10 mouse cellular contexts compared by ENCODE assay signal in the genomic region with DNA sequence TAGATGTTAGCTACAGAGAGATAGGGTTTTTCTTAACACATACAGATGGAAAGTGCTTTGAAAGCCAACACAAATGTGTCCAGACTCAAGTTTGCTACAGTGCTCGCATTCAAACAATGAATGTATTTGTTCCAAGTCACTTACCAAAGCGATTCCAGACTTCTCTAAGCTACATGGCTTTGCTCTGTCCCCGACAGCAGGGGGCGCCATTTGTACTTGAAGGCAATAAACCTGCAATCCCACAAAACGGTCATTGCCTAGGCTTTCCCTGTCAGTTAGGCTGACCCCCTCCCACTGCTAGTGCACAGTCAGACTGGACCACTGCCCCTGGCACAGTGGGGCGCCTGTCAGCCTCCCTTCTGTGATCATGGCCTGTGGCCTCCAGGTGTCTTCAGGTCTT. TPM values are rescaled to one million over a fixed set of nuclear protein-coding genes. Genes with fewer than 3 reads are reported as not detected.
DNase-seq lines count a peak whose midpoint lies in the region; ATAC-seq and TF ChIP-seq lines count a peak whose summit lies in the region.
"Had no signal": no experiment of that assay in that cellular context is flagged by ENCODE, and none has a peak within 500 bp of the region (broad histone marks: within the 10 kb centered on the region; RNA-seq: fewer than 3 reads in every experiment).

No protein-coding gene starts in this region.

- H3K4me3 ChIP-seq in forebrain, postnatal 0 days (ENCODE audit: low read depth, low read length): no peak overlapping the region
- no peak overlapping the region for H3K4me3 ChIP-seq in forebrain, embryonic 13.5 days
- no peak overlapping the region for H3K4me3 ChIP-seq in olfactory bulb, adult 2 months (ENCODE audit: insufficient read depth, low read depth, low read length)
- H3K4me3 ChIP-seq: embryonic facial prominence, embryonic 12.5 days; limb, embryonic 12.5 days had no signal

- TF ChIP-seq POLR2A in olfactory bulb, adult 2 months (IDR thresholded peaks at IDR 0.05; ENCODE audit: insufficient read depth, low read depth, low read length): no peak

- no peak overlapping the region for H3K9ac ChIP-seq in forebrain, postnatal 0 days
- no peak overlapping the region for H3K9ac ChIP-seq in forebrain, embryonic 13.5 days
- H3K9ac ChIP-seq: embryonic facial prominence, embryonic 12.5 days; limb, embryonic 12.5 days had no signal

- no peaks in the 10 kb centered on the region for H3K27me3 ChIP-seq in forebrain, postnatal 0 days (ENCODE audit: insufficient read depth, low read length)
- peaks cover under 1% of the 10 kb centered on the region; the same call in 1 of the 2 replicates for H3K27me3 ChIP-seq in forebrain, embryonic 13.5 days
- H3K27me3 ChIP-seq: embryonic facial prominence, embryonic 12.5 days; limb, embryonic 12.5 days had no signal

- no peaks in the 10 kb centered on the region for H3K9me3 ChIP-seq in forebrain, postnatal 0 days (ENCODE audit: low read length)
- H3K9me3 ChIP-seq in forebrain, embryonic 13.5 days (replicated peaks): no peaks in the 10 kb centered on the region
- H3K9me3 ChIP-seq: embryonic facial prominence, embryonic 12.5 days; limb, embryonic 12.5 days had no signal

- ATAC-seq in forebrain, postnatal 0 days: no peak
- no peak for ATAC-seq in forebrain, embryonic 13.5 days

- DNase-seq in forebrain, postnatal 0 days: peak; percentile 13
- peak; percentile 21 for DNase-seq in right cerebral cortex, adult 18-20 months
- no peak for DNase-seq in right cerebral cortex, postnatal 25 days
- DNase-seq in embryo, embryonic 10 days (ENCODE audit: low spot score): peak; percentile 69
- peak; percentile 16 to 25 for DNase-seq in layer of hippocampus, postnatal 36 days
- no peak for DNase-seq in yolk sac, embryonic 10.5 days (ENCODE audit: low spot score)

- no peak overlapping the region for H3K27ac ChIP-seq in forebrain, postnatal 0 days (ENCODE audit: low read depth, low read length)
- no peak overlapping the region for H3K27ac ChIP-seq in forebrain, embryonic 13.5 days
- no peak overlapping the region for H3K27ac ChIP-seq in olfactory bulb, adult 2 months (ENCODE audit: insufficient read depth, low read depth, low read length)
- H3K27ac ChIP-seq: embryonic facial prominence, embryonic 12.5 days; limb, embryonic 12.5 days had no signal

- peaks cover 46% of the 10 kb centered on the region for H3K36me3 ChIP-seq in forebrain, postnatal 0 days (ENCODE audit: insufficient read depth)
- H3K36me3 ChIP-seq in forebrain, embryonic 13.5 days (ENCODE audit: poor library complexity, severe bottlenecking): peaks cover 51% of the 10 kb centered on the region

- WGBS in forebrain, postnatal 0 days: 29% methylated on average over 6 of the region's 6 CpGs
- WGBS in forebrain, embryonic 13.5 days: 27% methylated on average over 6 of the region's 6 CpGs
- WGBS in olfactory bulb, adult 2 months: 32% methylated on average over 6 of the region's 6 CpGs

- TF ChIP-seq CTCF in forebrain, postnatal 0 days (IDR thresholded peaks at IDR 0.05; ENCODE audit: low read depth): peak; percentile 52
- TF ChIP-seq CTCF in olfactory bulb, adult 2 months (IDR thresholded peaks at IDR 0.05; ENCODE audit: insufficient read depth, low read depth, low read length): peak; percentile 53; the same call in 1 of the 2 replicates

- H3K4me1 ChIP-seq in forebrain, postnatal 0 days (ENCODE audit: insufficient read depth): no peaks in the 10 kb centered on the region
- H3K4me1 ChIP-seq in forebrain, embryonic 13.5 days: no peaks in the 10 kb centered on the region
- H3K4me1 ChIP-seq in olfactory bulb, adult 2 months (ENCODE audit: control insufficient read depth, insufficient read depth, low read length): no peaks in the 10 kb centered on the region
- H3K4me1 ChIP-seq: embryonic facial prominence, embryonic 12.5 days; limb, embryonic 12.5 days had no signal

- H3K4me2 ChIP-seq in forebrain, postnatal 0 days (ENCODE audit: low read depth): no peak overlapping the region
- no peak overlapping the region for H3K4me2 ChIP-seq in forebrain, embryonic 13.5 days
- H3K4me2 ChIP-seq: embryonic facial prominence, embryonic 12.5 days; limb, embryonic 12.5 days had no signal

RNA-seq across cellular contexts. Expression of gene Mrps10, which starts 8.7 kb away (rescaled TPM):
- total RNA-seq in forebrain, postnatal 0 days (2014; rRNA removed): 28.6 and 42.4 TPM in 2 replicates
- 75.0 and 83.5 TPM in 2 replicates for polyA plus RNA-seq in forebrain, postnatal 0 days (2015; fragmentation: Nextera tagmentation; extraction: Ambion mirVana)
- polyA plus RNA-seq in forebrain, embryonic 13.5 days (2015; fragmentation: Nextera tagmentation; extraction: Ambion mirVana): 74.0 and 78.7 TPM in 2 replicates
- 10 to 100 TPM; 23.9 to 29.3 TPM for total RNA-seq in layer of hippocampus, postnatal 36 days (2021)
- polyA plus RNA-seq in olfactory bulb, adult 2 months (2012; ENCODE audit: insufficient read depth, insufficient read length, low replicate concordance, missing spikeins): not detected in 2 replicates

RNA-seq across cellular contexts. Expression of gene Guca1b, which starts 25.2 kb away (rescaled TPM):
- 0.15 and 0.33 TPM in 2 replicates for total RNA-seq in forebrain, postnatal 0 days (2014; rRNA removed)
- polyA plus RNA-seq in forebrain, postnatal 0 days (2015; fragmentation: Nextera tagmentation; extraction: Ambion mirVana): 0.18 TPM in 1 of 2 replicates, not detected in the other
- 0.20 and 0.36 TPM in 2 replicates for polyA plus RNA-seq in forebrain, embryonic 13.5 days (2015; fragmentation: Nextera tagmentation; extraction: Ambion mirVana)
- total RNA-seq in layer of hippocampus, postnatal 36 days (2021): 1 to 10 TPM; 1.8 to 1.9 TPM
- polyA plus RNA-seq in olfactory bulb, adult 2 months (2012; ENCODE audit: insufficient read depth, insufficient read length, low replicate concordance, missing spikeins): not detected in 2 replicates

RNA-seq across cellular contexts. Expression of gene Guca1a, which starts 40.4 kb away (rescaled TPM):
- 0.23 TPM in 1 of 2 replicates, not detected in the other for total RNA-seq in forebrain, postnatal 0 days (2014; rRNA removed)
- 0.33 and 0.59 TPM in 2 replicates for polyA plus RNA-seq in forebrain, postnatal 0 days (2015; fragmentation: Nextera tagmentation; extraction: Ambion mirVana)
- 0.26 and 0.28 TPM in 2 replicates for polyA plus RNA-seq in forebrain, embryonic 13.5 days (2015; fragmentation: Nextera tagmentation; extraction: Ambion mirVana)
- not detected for total RNA-seq in layer of hippocampus, postnatal 36 days (2021)
- polyA plus RNA-seq in olfactory bulb, adult 2 months (2012; ENCODE audit: insufficient read depth, insufficient read length, low replicate concordance, missing spikeins): not detected in 2 replicates

Comparison
In these comparisons a context has a peak if more than half of its experiments do, and no peak if none do; other contexts are left out.
1. DNase-seq: peak in forebrain, postnatal 0 days (single experiment), right cerebral cortex, adult 18-20 months (single experiment), embryo, embryonic 10 days (single experiment) and layer of hippocampus, postnatal 36 days (2 of 2); none in right cerebral cortex, postnatal 25 days (single experiment) and yolk sac, embryonic 10.5 days (single experiment).